Mouse (Mus musculus): ENCODE measurements at regions not wholly inside any gene's neighbourhood (a gene's known extent, or its start where the extent isn't known, plus 50 kb on each side); places are given as distances from the start of the nearest gene placed in this dataset.

GRCm38 (mm10) chr10:21696671-21697070 is 103.7 kb downstream of the 1700020N01Rik start:
- TF ChIP-seq CTCF (IDR thresholded peaks at IDR 0.05; ENCODE audit: extremely low read depth, insufficient read depth, low read length), result no peak
- no peak for TF ChIP-seq POLR2A (IDR thresholded peaks at IDR 0.05; ENCODE audit: extremely low read depth, insufficient read depth, low read length)

Measured in cortical plate, adult 2 months (tissue).